Mouse (Mus musculus) left cerebral cortex, postnatal 10 days (tissue): ENCODE data around the gene Syn3. TPM values are rescaled to one million over a fixed set of nuclear protein-coding genes. Genes with fewer than 3 reads are reported as not detected.
"Not testable (repeated sequence)": the region's sequence is repeated elsewhere in the genome, so short reads cannot be mapped to it uniquely, and the experiment has no call there.

Experiments used
- DNase-seq, 2 experiments: peaks; one replicate each; pipeline ENCODE4 v3.0.0; 2021 to 2022; ENCODE audit warnings: low spot score in 2 of 2, mixed read lengths in 1 of 2; ENCODE audit errors: extremely low spot score in 1 of 2
- intact Hi-C: fragments of 180-260 bp; cut with DNase I; formaldehyde crosslinking; loops from one replicate; pipeline ENCODE4 v1.15.1; 2025
- total RNA-seq, 2 experiments: library from RNA; stranded (reverse); gene quantifications; 2 replicates each; pipeline ENCODE4 v1.2.3; 2021

The Syn3 gene
- total RNA-seq, 2 experiments from 2014 or later = 42.1 to 46.0 TPM

GRCm38 (mm10) chr10:86435006-86435405, 63.7 kb downstream of the Syn3 start:
- intact Hi-C loops, DNase-seq: not testable (repeated sequence)

GRCm38 (mm10) chr10:86429651-86430050, 69.0 kb downstream of the Syn3 start:
- DNase-seq = no peak
- intact Hi-C loops = no loop called here

GRCm38 (mm10) chr10:86427956-86428355, 70.7 kb downstream of the Syn3 start:
- DNase-seq = no peak
- intact Hi-C loops = no loop called here

- DNase-seq = peak; percentile 31 to 66
Measured at GRCm38 (mm10) chr10:86425690-86426530, 72.8 kb downstream of the Syn3 start.

GRCm38 (mm10) chr10:86421731-86422370, 76.8 kb downstream of the Syn3 start:
- intact Hi-C loops = no loop called here
- DNase-seq = no peak

More at GRCm38 (mm10) chr10:86425690-86426530, 72.8 kb downstream of the Syn3 start:
- intact Hi-C loops = no loop called here

- peak in 1 of 2 experiments; percentile 47 for DNase-seq
- intact Hi-C loops = no loop called here
Measured at GRCm38 (mm10) chr10:86418931-86419330, 79.8 kb downstream of the Syn3 start.

DNA sequence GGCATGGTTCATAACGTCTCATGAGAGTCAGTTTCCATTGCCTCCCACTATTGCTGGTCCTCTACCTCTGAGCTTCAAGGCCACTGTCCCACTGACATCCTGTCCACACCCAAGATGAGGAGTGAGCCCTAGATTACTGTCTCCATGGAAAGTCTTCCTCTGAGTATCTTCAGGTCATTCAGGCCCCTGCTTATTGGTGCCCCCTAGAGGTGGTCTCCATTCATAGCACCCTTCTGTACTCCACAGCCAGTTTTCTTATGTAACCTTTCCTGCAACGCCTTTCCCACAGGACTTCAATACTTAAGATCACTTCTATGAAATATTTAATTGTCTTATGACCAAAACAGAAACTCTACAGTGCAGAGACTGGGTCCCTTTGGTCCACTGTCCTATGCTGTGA, 80.4 kb downstream of the Syn3 start:
- DNase-seq = no peak
- intact Hi-C loops = no loop called here

DNA sequence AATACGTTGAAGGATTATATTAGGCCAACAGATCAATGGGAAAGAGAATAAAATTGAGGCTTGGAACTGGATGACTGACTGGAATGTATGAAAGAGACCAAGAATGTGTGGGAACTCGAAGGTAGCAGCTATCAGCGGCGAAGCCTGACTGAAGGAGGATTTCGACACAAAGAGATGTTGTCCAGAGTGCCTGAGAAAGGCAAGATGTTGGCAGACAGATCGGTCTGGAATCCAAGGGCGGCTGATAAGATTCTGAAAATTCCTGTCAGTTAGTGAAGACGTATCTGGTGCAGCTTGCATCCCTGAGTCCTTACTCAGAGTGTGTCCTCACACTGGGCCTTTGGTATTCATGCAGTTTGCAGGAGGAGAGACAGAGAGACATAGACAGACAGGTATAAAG, 81.9 kb downstream of the Syn3 start:
- intact Hi-C loops = no loop called here
- DNase-seq = no peak

GRCm38 (mm10) chr10:86410868-86411267, 87.8 kb downstream of the Syn3 start:
- DNase-seq = no peak
- intact Hi-C loops = no loop called here

GRCm38 (mm10) chr10:86406952-86407351, 91.7 kb downstream of the Syn3 start:
- no peak for DNase-seq
- intact Hi-C loops = no loop called here

GRCm38 (mm10) chr10:86398347-86398720, 100.4 kb downstream of the Syn3 start:
- no peak for DNase-seq
- intact Hi-C loops = no loop called here

DNA sequence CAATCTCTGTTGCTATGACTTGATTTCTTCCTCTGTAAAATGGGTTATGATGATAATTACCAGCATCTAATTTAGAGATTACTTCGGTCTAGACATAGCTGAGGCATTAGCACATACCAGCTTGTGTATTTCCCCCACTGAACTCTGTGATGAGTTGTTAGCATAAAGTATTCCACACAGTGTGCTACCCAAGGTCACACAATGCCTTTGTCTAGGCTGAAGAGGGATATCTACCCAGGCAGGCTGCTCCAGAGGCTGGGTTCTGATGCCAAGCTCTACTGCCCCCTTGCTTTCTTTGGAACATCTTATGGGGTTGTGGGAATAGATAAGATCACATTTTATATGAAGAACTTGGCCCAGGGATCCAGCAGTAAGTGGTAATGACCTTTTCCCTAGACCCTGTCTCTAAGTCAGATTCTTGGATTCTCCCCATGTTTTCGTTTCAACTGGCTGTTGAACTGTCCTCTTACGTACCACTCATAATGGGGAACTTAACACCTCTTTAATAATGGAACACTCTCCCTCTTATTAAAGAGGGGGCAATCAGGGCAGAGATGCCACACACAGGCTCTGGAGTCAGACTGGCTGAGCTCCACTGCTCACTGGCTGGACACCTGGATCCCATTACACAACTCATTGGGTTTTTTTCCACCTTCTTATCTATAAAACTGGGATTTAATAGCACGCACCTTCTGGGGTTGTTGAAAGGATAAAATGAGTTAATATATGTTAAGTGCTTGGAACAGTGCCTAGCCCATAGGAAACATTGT, 100.9 kb downstream of the Syn3 start:
- no peak for DNase-seq
- intact Hi-C loops = no loop called here

- intact Hi-C loops = no loop called here
- no peak for DNase-seq
Measured at GRCm38 (mm10) chr10:86392399-86392798, 106.3 kb downstream of the Syn3 start.

DNA sequence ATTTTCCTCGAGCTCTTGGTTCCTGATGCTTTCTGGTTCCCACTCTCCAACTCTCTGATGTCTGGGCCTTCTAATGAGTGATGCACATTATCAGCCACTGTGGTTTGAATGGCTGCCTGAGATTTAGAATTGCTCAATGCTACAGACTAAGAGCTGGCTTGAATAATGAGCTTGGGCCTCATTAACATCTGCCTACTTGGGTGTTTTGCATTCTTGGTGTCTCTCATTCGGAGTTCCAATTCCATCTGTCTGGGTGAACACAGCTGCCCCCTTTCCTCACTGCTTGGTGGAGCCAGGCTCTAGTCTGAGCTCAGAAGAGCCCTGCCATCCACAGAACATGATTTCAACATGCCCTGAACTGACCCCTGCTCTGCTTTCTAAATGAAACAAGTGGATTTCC, 108.8 kb downstream of the Syn3 start:
- no peak for DNase-seq
- intact Hi-C loops = no loop called here

GRCm38 (mm10) chr10:86389357-86389756, 109.3 kb downstream of the Syn3 start:
- no peak for DNase-seq
- intact Hi-C loops = no loop called here

DNA sequence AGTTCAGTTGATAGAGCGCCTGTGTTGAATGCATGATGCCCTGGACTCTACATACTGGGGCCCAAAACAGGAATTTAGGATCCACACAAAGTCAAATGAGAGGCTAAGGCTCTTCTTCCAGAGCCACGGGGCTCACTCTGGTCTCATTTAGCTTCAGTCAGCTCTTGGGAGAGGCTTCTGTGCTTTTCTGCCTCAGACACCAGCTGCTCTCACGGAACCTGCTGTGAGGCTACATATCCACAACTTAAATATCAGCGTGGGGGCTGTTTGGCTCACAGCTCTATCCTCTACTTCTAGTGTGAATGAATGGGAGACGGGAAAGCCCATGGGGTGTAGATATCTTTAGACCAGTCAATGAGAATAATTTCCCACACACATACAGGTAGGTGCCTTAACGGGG, 109.9 kb downstream of the Syn3 start:
- peak; percentile 36 to 53 for DNase-seq
- intact Hi-C loops = no loop called here

GRCm38 (mm10) chr10:86387821-86388440, 110.8 kb downstream of the Syn3 start:
- DNase-seq = peak; percentile 45 to 49
- intact Hi-C loops = no loop called here

GRCm38 (mm10) chr10:86386232-86386631, 112.5 kb downstream of the Syn3 start:
- DNase-seq = no peak
- intact Hi-C loops = no loop called here

DNA sequence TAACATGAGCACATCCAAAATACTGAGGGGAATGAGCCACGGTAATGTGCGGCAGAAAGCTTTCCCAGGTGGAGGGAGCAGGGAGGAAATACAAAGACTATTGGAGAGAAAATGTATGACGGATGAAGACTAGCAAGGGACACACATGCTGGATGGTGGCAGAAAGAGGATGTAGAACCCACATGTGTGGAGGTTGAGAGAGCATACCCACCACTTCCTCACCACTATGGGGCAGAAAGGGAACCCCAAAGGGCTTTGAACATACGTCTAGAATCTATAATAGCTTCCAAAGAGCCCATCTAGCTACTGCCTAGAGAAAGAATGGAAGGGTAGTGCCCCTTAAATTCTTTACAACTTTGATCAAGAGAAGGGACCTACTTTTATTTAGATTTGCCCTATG, 113.0 kb downstream of the Syn3 start:
- DNase-seq = no peak
- intact Hi-C loops = no loop called here
